Mouse (Mus musculus) CH12.LX (cell line): ENCODE data around the gene Stub1.

Source experiments
- CTCF ChIP-seq, 2 experiments: IDR thresholded peaks in 1 of 2; conservative IDR thresholded peaks in 1 of 2; 2 replicates each; pipeline ENCODE4 v1.5.1; 2011 to 2012; ENCODE audit warnings: low read depth in 2 of 2, low read length in 2 of 2, improper control_type of control experiment in 1 of 2, inconsistent platforms in 1 of 2, mild to moderate bottlenecking in 1 of 2, moderate library complexity in 1 of 2
- ELF1 ChIP-seq: IDR thresholded peaks from 2 replicates; pipeline ENCODE4 v1.6.1; 2014; ENCODE audit warnings: low read depth, mild to moderate bottlenecking, inconsistent platforms, low read length, improper control_type of control experiment
- EP300 ChIP-seq: IDR thresholded peaks from 2 replicates; pipeline ENCODE4 v1.6.1; 2011; ENCODE audit warnings: low read length, improper control_type of control experiment
- MAFK ChIP-seq: IDR thresholded peaks from 2 replicates; pipeline ENCODE4 v1.6.1; 2011; ENCODE audit warnings: low read length, improper control_type of control experiment; ENCODE audit not compliant: insufficient replicate concordance

DNA sequence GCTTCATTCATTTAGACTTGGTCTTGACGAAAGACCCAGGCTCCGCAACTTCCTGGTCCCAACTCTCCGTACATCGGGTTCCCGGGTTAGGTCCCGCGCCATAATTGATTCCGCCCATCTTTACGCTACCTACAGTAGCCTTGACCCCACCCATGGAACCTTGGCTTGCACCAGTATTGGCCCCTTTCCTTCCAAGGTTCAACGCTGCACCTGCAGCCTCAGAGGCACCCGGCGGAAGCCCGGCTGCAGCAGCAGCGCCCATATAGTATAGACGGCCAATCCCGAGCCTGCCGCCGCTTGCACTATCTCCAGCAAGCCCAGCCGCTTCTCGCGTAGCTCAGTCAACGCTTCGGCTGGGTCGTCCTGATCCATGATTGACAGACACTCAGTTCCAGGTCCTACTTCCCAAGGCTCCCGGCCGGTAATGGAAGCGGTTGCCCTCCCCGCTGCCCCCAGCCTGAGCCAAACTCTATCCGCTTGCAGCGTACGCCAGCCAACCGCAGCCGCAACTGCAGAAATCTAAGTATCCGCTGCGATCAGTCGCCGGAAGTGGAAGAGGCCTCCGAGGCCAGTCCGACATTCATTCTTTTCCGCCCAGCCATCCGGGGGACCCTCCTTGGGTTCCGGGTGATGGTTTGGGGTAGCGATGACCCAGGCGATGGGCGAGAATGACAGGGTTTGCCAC is 41.2 kb downstream of the Stub1 start:
- TF ChIP-seq CTCF (conservative IDR thresholded peaks at IDR 0.05 in 1 of 2, IDR thresholded peaks at IDR 0.05 in 1 of 2; ENCODE audit: low read depth in 2 of 2, low read length in 2 of 2) (no peak), ELF1 (peak; percentile 77), MAFK (no peak), EP300 (no peak)
